Mouse (Mus musculus): Measurements from ENCODE around the gene Prickle1.
A peak's percentile ranks its signal among the peaks of the same experiment; 100 is the strongest.

Gene Prickle1

DNA sequence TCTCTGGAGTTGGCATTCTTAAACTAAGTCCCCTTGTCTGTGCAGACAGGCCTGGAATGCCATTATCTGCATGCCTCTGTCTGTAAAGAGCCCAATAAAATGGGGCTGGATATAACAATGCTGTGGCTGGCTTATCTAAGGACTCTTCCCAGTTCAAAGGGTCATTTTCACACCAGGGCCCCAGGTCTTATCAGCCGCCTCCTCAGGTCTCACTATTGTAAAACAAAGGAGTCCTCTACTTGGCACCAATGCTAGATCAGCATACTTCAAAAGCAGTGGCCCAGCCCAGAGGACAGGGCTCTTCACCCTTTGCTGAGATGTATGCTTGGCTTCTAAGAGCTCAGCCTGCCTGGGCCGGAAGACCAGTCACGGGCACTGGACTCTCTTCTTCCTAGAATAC, 56.3 kb downstream of the Prickle1 start:
- no peak for DNase-seq (ENCODE audit: low spot score)

DNA sequence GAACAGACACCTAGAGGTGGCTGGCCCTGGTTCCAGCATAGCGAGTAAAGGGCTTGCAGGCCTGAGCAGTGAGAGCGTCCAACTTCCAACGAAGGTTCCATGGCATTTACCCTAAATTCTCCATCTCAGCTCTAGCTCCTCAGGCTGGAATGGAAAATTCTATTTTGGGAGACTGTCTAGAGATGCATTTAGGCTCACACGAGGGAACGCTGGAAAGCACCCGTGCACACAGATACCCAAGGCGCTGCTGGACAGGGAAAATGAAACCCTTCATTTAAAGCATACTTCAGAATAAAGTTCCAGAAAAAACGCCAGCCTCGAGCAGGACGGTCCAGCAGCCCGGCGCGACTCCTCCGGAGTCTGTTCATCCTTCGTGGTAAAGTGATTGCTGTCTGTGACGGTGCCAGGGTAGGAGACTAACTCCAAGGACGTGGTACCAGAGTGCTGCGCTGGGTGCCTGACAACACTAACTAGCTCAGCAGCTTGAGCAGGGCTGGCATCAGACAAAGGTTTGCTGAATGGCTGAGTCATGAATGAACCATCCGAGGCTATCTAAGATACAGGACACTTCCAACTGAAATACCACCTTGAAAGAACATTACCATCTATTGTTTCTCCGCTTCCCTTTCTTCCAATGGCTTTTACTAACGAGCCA, 57.0 kb downstream of the Prickle1 start:
- DNase-seq (ENCODE audit: low spot score), result no peak

DNA sequence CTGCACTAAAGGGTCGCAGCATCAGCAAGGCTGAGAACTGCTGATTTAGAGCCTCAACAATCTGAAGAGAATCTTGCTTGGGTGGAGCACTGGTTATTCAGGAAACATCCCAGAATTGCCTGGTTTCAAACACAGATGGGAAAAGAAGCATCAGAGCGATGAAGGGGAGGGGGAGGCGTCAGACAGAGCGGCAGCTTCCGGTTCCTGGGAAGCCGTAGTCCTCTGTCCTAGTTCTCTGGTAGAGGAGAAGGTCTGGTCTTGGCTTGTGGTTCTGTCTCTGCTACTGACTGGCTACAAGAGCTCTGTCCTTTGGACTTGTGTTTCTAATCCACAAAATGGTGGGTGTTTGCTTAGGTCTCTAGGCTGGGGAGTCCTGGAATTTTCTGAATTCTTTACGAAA, 57.9 kb downstream of the Prickle1 start:
- DNase-seq (ENCODE audit: low spot score), result no peak

DNA sequence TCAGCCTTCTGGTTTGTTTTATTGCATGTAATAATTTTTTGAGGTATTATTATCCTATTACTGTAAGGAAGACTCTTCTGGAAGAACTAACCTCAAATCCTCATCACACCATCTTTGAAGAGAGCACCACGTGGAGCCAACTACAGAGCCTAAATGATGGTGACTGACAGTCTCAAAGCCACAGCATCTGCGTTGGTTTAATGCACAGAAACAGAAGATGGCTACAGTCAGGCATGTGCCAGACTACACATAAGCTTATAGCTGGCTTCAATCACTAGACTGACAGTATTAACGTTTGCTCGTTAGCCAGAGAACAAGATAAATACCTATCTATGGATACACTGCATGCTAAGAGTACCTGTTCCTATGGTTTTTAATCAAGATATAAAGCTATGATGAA, 59.5 kb downstream of the Prickle1 start:
- no peak for DNase-seq (ENCODE audit: low spot score)

DNA sequence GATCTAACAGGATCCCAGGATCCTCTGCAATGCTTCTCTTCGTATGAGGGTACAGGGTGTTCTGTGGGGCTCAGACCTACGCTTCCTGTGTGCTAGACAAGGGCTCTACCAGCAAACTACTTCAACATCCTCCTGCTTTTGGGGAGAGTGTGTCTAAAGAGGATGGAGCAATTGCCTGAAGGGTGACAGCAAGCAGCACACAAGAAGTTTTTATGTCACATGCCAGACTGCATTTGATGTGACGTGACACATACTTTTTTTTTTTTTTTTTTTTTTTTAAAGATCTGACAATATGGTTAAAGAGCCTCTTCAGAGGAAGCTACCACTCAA, 65.0 kb downstream of the Prickle1 start:
- no peak for DNase-seq (ENCODE audit: low spot score)

DNA sequence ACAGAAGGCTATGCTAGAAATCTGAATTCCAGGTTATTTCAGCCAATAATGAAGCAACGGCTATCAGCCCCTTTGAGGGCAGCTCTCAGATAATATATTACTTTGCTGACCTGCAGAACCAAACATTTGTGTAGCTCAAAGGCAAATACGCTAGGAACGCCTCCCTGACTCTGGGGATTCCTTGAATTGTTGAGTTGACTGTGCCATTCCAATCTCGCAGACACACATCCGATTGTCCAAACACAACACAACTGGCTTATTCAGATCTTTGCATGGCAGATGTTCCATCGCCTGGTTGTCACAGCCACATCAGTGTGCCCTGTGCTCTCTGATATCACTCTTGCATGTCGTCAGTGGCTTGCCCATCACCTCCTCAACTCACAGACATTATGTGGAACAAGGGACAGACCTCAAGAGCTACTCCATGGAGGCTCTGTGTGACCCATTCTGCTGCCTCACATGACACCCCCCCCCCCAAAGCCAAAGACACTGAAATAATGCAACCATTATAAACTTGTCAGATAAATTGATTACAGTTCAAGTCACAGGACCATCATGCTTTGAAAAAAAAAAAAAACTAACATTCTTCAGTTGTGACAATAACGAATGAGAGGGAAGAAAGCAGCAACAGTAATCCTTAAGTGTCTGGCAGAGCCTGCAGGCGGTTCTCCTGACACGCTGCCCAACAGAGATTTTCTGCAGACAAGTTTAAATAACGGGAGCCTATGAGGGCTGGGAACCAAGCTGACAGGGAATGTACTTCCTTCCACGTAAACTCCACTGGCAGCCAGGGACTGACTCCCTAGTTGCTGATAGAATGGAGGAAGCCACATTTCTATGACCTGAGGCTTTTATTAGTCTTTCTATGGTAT, 65.6 kb downstream of the Prickle1 start:
- DNase-seq (ENCODE audit: low spot score), result no peak

DNA sequence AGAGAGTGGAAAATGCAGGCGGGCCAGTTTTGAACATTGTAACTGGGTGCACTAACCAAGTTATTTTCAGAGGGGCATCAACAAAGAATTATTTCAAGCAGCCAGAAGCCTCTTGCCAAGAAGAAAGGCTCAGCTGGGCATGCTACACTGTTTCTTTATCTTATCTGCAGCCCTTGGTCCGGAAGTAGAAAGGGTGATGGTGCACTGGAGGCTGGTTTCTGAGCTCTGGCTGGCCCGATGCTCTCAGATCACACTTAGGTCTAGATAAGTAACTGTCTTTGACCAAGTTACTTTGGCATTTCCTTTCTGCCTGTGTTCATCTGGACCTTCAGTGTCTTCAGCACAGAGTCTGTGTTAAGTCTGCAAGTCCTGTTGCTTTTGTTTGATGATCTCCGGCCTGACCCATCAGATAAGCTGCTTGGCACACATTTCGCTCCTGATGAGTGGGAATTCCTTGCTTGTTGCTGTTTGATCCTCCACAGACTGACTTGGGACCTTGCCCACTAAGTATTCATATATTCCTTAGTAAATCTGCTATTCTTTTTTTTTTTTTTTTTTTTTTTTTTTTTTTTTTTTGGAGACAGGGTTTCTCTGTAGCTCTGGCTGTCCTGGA, 70.3 kb downstream of the Prickle1 start:
- DNase-seq (ENCODE audit: low spot score), result no peak

DNA sequence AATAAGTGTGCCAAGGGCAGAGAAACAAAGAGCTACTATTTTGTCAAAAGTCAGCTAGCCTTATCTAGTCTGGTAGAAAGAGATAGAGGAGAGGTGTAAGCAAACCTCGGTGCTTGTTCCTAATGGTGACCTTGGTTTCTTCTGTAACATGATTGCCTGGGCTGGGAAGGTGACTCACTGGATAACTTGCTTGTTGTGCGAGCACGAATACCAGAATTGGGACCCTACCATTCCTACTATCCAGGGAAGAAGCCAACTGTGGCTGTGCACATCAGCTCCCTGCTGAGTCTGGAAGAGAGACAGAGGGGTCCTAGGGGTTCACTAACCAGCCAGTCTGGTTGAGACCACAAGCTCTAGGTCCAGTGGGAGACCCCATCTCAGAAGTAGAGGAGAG, 73.9 kb downstream of the Prickle1 start:
- no peak for DNase-seq (ENCODE audit: low spot score)

DNA sequence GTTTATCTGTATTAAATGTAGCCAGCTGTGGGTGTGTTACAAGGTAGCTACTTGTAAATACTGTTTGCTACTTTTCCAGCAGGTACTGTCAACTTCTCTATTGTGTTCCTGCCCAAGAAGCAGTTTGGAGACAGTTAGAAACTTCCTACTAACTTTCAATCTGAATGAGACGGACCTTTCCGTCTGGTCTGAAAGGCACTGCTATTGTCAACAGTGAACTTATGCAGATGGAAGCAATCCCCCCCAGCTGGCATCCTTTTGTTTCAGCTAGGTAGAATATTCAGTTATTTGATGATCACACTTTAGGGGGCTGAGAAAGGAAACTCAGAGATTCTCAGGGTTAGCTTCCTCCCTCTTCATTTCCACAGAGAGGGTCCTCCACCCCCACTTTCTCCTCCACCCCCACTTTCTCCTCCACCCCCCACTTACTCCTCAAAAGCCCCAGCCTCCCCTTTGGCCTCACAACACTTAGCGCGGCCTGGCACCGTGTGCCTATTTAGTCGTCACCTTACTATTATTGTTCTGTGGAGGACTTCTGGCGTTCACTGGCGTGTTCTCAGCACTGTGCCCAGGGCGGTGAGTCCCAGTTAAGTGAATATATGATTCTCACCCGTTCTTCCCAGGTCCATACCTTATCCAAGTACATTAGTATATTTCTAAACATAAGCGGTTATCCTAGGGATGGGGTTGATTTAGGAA, 74.5 kb downstream of the Prickle1 start:
- DNase-seq (ENCODE audit: low spot score), result no peak

DNA sequence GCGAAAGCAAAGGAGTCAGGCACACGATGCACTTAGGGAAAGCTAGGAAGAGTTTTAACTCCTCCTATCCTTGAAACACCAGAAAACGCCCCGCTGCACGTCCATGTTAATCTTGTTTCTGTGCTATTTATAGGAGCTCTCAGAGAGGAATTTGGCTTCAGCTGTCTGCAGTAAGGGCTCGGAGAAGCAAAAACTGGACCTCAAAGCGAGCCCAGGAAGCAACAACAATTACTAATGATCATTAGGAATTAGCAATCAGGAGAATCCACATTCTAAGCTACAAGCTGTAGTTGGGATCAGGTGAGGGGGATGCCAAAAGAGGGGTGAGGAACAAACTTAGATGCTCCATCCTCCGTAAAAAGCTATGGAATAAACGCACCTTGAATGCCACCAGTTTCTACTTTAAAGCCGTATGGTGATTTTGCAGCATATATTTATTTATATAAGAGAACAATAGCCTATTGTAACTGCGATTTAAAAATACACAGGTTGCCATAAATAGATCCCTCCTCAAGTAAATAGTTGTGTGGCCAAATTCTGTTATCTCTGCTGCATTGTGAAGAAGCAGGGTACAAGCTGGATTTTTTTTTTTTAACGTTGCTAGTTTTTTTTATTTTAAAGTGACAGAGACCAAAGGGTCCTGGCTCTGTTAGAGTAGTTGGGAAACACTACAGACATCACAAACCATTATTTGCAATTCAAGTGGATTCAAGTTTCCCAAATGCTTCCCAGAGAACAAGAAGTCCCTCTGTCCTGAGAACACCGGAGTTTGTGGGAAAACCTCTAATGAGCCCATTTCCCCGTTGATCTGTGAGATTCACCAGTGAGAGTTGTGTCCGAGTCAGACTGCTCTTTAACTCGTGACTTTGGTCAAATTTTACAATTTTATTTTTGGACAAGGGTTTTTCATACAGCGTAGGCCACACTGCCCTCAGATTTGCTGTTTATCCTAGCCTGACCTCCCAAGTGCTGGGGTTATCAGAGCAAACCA, 75.6 kb downstream of the Prickle1 start:
- no peak for DNase-seq (ENCODE audit: low spot score)

DNA sequence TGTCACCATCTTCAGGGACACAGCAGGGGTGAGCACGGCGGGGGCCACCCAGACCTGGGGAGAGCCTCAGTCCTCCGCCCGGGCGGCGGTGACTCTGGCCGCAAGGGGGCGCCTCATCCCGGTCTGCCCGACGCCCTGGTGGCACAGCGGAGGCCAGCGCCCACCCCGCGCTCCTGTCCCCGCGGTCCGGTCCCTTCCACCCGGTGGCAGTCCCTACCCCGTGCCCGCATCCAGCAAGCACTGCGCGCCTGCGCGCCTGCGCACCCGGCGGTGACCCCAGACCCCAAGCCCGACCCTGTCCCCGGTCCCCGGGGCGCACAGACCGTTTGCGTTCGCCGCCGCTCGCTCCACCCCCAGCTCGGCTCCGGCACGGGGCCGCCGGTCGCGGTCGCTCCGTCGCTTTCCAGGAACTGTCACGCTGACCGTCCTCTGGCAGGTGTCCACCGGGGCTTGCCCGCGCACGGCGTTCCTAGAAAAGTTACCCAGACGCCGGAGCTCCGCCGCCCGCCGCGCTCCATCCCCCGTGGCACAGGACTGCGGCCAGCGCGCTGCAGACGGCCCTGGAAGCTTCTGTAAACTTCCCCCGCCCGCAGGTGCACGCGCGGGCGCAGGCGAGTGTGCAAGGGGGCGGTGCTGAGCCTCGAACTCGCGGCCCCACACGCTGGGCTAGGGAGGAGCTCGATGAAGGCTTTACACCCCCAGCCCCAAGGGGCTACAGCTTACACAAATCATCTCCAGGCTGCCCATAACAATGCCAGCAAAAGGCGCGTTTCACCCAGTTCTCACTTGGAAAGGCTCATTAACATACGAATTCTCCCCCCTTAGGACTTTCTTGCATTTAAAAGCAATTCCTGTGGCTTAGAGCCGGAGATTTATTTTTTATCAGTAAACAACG, 76.5 kb downstream of the Prickle1 start:
- peak; percentile 87 for DNase-seq (ENCODE audit: low spot score)

DNA sequence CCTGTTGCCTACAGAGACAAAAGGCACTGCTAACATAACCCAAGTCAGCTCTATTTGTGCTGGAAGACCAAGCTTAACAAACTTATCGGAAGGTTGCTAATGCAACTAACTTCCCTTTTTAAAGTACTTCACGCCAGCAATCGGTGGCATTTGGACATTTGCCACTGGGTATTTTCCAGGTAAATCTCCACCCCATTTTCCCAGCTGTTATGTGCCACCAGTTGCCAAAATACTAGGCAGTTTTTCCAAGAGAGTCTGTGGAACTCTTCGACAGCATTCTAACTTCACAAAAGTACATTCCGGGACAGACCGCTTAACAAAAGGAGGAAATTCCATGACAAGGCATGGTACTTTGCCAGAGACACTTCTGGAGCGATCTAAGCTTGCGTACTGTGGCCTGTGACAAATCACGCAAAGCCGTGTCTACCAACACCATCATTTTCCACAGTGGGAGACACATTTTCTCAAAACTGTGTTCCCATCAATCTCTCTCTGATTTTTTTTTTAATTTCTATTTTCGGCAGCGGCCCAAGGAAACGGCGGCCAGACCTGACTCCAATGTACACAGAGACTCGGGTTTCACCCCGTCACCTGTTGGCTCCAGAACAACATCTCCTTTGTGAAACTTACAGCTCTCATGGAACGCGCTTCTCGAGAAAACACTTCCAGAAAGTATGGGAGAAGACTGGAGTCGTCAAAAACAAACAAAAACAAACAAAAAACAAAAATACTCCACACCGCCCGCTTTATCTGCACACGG, 77.4 kb downstream of the Prickle1 start:
- no peak for DNase-seq (ENCODE audit: low spot score)

DNA sequence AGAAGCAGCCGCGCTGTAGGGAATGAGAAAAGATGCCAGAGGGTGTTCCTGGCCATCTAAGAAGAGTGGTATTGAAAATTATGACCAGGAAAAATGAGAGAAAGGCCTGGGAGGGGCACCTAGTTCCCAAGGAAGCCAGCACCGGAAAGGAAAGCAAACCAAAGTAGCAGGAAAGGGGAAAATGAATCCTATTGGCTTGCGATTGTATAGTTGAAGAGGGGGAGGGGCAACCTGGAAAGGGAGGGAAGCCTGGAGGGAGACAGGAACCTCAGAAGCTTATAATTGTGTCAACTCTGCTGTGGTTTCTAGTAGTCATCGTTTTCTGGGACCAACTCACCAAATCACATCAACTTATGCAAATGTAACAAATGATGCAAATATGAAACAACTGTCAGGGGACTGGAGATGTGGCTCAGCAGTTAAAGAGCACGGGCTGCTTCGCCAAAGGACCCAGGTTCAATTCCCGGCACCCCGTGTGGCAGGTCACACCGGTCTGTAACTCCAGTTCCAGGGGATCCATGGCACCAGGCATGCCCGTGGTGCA, 78.6 kb downstream of the Prickle1 start:
- DNase-seq (ENCODE audit: low spot score), result no peak

DNA sequence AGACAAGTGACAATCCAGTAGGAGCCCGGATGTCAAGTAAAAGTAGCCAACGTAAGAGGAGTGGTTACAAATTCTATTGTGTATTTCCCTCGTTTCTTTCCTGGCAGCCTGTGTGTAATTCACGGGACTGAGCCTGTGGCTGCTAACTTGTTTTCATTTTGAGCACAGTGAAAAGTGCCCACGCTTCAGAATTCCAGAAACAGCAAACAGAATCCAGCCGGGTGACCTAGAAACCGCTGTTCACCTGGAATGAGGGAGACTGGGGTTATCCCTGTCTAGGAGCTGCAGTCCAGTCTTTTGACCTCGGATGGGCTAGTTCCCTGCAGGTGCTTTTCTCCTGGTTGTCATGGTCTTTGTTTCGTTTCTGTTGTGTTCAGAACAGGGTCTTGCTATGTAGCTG, 80.4 kb downstream of the Prickle1 start:
- DNase-seq (ENCODE audit: low spot score), result no peak

DNA sequence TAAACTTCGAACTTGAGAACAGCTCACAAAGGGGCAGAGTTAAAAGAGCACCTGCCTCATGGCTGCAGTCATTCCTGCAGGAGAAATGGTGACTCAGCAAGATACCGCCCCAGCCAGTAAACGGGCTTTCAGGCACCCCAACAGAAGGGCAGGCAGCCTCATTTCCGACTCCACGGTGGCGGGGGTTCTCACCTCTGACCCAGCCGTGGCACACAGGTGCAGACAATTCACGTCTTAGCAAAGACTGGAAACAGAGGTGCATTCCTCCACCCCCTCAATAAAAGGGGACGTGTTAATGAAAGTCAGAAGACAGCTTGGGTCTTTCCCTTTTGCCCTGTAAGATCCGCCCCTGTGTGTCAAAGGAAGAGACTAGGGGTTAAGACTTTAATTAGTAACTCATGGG, 81.8 kb downstream of the Prickle1 start:
- DNase-seq (ENCODE audit: low spot score), result no peak

DNA sequence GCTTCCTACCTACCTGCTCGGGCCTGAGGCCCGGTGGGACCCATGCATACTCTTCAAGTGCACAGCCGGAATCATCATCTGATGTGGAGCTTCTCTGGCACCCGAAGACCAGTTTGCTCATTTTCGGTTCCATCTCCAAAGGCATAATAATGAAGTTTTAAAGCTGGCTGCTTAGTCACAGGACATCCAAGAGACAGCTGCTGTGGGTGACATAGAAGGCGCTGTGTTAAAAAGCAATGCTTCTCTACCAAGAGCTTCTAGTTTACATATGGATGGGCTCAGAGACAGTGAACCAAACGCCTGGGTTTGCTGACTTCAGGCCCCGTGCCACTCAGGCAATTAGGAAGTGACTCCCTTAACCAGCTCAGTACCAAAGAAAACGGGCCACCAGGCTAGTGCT, 83.3 kb downstream of the Prickle1 start:
- DNase-seq (ENCODE audit: low spot score), result no peak

DNA sequence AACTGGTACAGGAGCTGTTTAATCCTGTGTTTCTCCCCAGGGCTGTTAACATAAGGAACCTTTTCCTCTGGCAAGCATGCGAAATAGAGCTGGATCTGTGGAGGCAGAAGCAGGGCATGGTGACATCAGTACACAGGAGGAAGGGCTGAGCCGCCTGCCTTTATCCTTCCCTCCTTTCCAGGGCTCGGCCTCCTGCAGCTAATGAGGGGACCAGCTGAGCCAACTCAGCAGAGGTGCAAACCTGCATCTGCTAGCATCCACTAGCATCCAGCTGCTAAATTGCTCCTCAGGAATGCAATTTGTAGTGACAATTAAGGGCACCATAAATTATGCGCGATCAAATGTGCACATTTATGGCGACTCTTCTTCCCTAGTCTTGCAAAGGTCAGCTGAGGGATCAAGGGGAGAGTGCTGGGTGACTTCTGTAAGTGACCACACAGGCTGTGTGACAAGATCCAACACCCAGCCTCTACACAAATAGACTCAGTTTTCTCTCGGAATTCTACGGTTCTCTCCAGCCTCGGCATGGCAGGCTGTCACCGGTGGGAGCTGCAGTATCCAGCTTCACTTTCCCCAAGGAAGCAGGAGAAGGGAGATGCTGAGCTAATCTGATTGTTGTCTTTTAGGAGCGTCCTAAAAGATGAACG, 84.9 kb downstream of the Prickle1 start:
- no peak for DNase-seq (ENCODE audit: low spot score)

DNA sequence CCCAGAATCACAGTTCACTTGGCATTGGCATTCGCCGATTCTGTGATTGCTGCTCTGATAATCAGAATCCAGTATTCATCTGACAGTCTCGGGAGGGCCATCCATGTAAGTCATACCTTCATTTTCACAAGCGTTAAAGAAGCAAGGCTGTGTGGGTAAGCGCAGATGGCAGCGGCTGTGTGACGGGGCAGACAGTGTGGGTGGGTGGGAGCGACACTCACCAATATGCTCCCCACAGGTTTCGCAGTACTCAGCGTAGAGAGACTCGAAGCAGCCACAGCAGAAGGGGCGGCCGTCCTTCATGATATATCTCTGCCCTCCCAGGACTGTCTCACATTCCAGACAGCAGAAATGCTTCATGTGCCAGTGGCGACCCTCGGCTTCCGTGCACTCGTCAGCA, 90.9 kb downstream of the Prickle1 start:
- no peak for DNase-seq (ENCODE audit: low spot score)

DNA sequence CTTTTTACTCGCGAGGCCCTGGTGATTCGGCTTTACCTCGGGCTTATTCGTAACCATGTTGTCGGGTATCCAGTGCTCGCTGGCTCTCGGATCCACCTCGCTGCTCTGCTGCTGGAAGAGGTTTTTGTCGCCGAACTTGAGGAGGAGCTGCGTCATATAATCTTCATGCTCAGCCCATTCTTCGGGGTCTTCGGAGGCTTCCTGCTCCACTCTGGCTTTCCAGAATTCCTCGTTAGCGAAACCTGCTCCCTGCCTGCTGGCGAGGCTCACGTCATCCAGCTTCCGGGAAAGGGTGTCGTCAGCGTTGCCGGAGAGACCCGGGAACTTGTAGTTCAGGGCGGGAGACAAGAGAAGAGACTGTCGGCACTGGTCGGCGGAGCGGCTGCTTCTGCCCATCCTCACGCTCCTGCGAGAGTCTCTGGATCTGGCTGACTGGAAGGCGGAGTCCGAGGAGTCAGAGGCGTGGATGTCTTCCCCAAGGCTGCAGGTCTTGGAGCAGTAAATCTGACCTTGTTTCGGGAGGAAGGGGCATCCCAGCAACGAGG, 92.4 kb downstream of the Prickle1 start:
- DNase-seq (ENCODE audit: low spot score), result no peak
